24 mouse cellular contexts compared by ENCODE assay signal in genomic region chr17:3597866-3598265, GRCm38 (mm10). TPM values are rescaled to one million over a fixed set of nuclear protein-coding genes. Genes with fewer than 3 reads are reported as not detected.
DNase-seq lines count a peak whose midpoint lies in the region; ATAC-seq and TF ChIP-seq lines count a peak whose summit lies in the region.
"Had no signal": no experiment of that assay in that cellular context is flagged by ENCODE, and none has a peak within 500 bp of the region (broad histone marks: within the 10 kb centered on the region; RNA-seq: fewer than 3 reads in every experiment).

No protein-coding gene starts in this region.

- no peak for TF ChIP-seq CTCF in midbrain, postnatal 0 days (IDR thresholded peaks at IDR 0.05)

- no peak overlapping the region for H3K4me2 ChIP-seq in midbrain, postnatal 0 days (ENCODE audit: low read depth, low read length, poor library complexity, severe bottlenecking)
- H3K4me2 ChIP-seq in midbrain, embryonic 14.5 days (ENCODE audit: low read length), result no peak overlapping the region
- H3K4me2 ChIP-seq: heart, embryonic 13.5 days; hindbrain, embryonic 15.5 days; liver, embryonic 11.5 days; midbrain, embryonic 15.5 days had no signal

- H3K9me3 ChIP-seq in midbrain, postnatal 0 days (ENCODE audit: low read length), result no peaks in the 10 kb centered on the region
- H3K9me3 ChIP-seq in midbrain, embryonic 14.5 days (ENCODE audit: control insufficient read depth, low read length), result no peaks in the 10 kb centered on the region
- H3K9me3 ChIP-seq: G1E; heart, embryonic 13.5 days; hindbrain, embryonic 15.5 days; midbrain, embryonic 15.5 days had no signal

- peak; percentile 9 to 19 for DNase-seq in cerebellum, postnatal 10 days
- no peak for DNase-seq in cerebellum, adult 11-12 months
- DNase-seq in kidney, postnatal 4 days, result peak; percentile 4
- DNase-seq in kidney, postnatal 14 days, result no peak
- DNase-seq in midbrain, postnatal 0 days (ENCODE audit: low spot score), result peak; percentile 5
- no peak for DNase-seq in midbrain, embryonic 14.5 days
- DNase-seq in fibroblast of lung, adult 2 months (ENCODE audit: low read depth), result peak; percentile 54
- DNase-seq in right cerebral cortex, adult 2 months (ENCODE audit: low spot score in 2 of 2), result no peak
- DNase-seq: adrenal gland, postnatal 25 days; cerebellum, adult 2 months; cerebellum, postnatal 25 days; gastrocnemius, adult 2 months; heart, adult 2 months; heart, postnatal 10 days; kidney, adult 18-20 months; kidney, postnatal 10 days; layer of hippocampus, postnatal 36 days; thymus, postnatal 25 days had no signal

- ATAC-seq in midbrain, postnatal 0 days (ENCODE audit: low FRiP score), result no peak
- no peak for ATAC-seq in midbrain, embryonic 14.5 days (ENCODE audit: low FRiP score, low TSS enrichment)
- ATAC-seq: forebrain, embryonic 16.5 days; midbrain, embryonic 15.5 days had no signal

- H3K27ac ChIP-seq in midbrain, postnatal 0 days (ENCODE audit: low read depth, low read length), result no peak overlapping the region
- no peak overlapping the region for H3K27ac ChIP-seq in midbrain, embryonic 14.5 days (replicated peaks; ENCODE audit: low read depth, low read length)
- H3K27ac ChIP-seq: gastrocnemius, adult 2 months; heart, adult 2 months; heart, embryonic 13.5 days; hindbrain, embryonic 15.5 days; midbrain, embryonic 15.5 days had no signal

- WGBS in midbrain, postnatal 0 days, result 75% methylated on average over 1 of the region's 1 CpGs
- 64% methylated on average over 1 of the region's 1 CpGs for WGBS in midbrain, embryonic 14.5 days

- H3K27me3 ChIP-seq in midbrain, postnatal 0 days (ENCODE audit: insufficient read depth, low read length), result no peaks in the 10 kb centered on the region
- no peaks in the 10 kb centered on the region for H3K27me3 ChIP-seq in midbrain, embryonic 14.5 days (ENCODE audit: control insufficient read depth, insufficient read depth, low read length)
- H3K27me3 ChIP-seq: heart, embryonic 13.5 days; hindbrain, embryonic 15.5 days; midbrain, embryonic 15.5 days had no signal

- no peak overlapping the region for H3K9ac ChIP-seq in midbrain, postnatal 0 days (replicated peaks; ENCODE audit: low read length, poor library complexity, severe bottlenecking)
- H3K9ac ChIP-seq in midbrain, embryonic 14.5 days (replicated peaks; ENCODE audit: low read length), result no peak overlapping the region
- H3K9ac ChIP-seq: heart, embryonic 13.5 days; hindbrain, embryonic 15.5 days; midbrain, embryonic 15.5 days had no signal

- no peaks in the 10 kb centered on the region for H3K36me3 ChIP-seq in midbrain, postnatal 0 days (ENCODE audit: insufficient read depth, low read length)
- H3K36me3 ChIP-seq in midbrain, embryonic 14.5 days (ENCODE audit: control insufficient read depth, insufficient read depth, low read length), result no peaks in the 10 kb centered on the region
- H3K36me3 ChIP-seq: G1E; heart, embryonic 13.5 days; hindbrain, embryonic 15.5 days; midbrain, embryonic 15.5 days had no signal

- H3K4me1 ChIP-seq in midbrain, postnatal 0 days (ENCODE audit: insufficient read depth, low read length), result no peaks in the 10 kb centered on the region
- no peaks in the 10 kb centered on the region for H3K4me1 ChIP-seq in midbrain, embryonic 14.5 days (ENCODE audit: control insufficient read depth, insufficient read depth, low read length)
- H3K4me1 ChIP-seq: heart, embryonic 13.5 days; hindbrain, embryonic 15.5 days; midbrain, embryonic 15.5 days had no signal

- no peak overlapping the region for H3K4me3 ChIP-seq in midbrain, postnatal 0 days (ENCODE audit: low read depth, low read length)
- H3K4me3 ChIP-seq in midbrain, embryonic 14.5 days (replicated peaks; ENCODE audit: low read depth, low read length), result no peak overlapping the region
- H3K4me3 ChIP-seq: gastrocnemius, adult 2 months; heart, adult 2 months; heart, embryonic 13.5 days; hindbrain, embryonic 15.5 days; midbrain, embryonic 15.5 days had no signal

RNA-seq across cellular contexts. Expression of gene Tfb1m, which starts 40.3 kb away (rescaled TPM):
- total RNA-seq in midbrain, postnatal 0 days (2014; rRNA removed), result 9.6 and 12.4 TPM in 2 replicates
- 7.9 and 8.7 TPM in 2 replicates for polyA plus RNA-seq in midbrain, postnatal 0 days (2015; fragmentation: Nextera tagmentation; extraction: Ambion mirVana)
- polyA plus RNA-seq in midbrain, embryonic 14.5 days (2014; fragmentation: Nextera tagmentation; extraction: Ambion mirVana), result 12.4 and 12.7 TPM in 2 replicates

Comparison
In these comparisons a context has a peak if more than half of its experiments do, and no peak if none do; other contexts are left out.
1. DNase-seq: peak in cerebellum, postnatal 10 days (2 of 2), kidney, postnatal 4 days (2 of 2), midbrain, postnatal 0 days (single experiment) and fibroblast of lung, adult 2 months (single experiment); none in cerebellum, adult 11-12 months (single experiment), kidney, postnatal 14 days (single experiment), midbrain, embryonic 14.5 days (single experiment) and right cerebral cortex, adult 2 months (0 of 2).